Mouse (Mus musculus): ENCODE data around the gene Olfr958. TPM values are rescaled to one million over a fixed set of nuclear protein-coding genes. Genes with fewer than 3 reads are reported as not detected.

Olfr958 gene
- not detected in 2 replicates for polyA plus RNA-seq (2012; rRNA removed)

DNA sequence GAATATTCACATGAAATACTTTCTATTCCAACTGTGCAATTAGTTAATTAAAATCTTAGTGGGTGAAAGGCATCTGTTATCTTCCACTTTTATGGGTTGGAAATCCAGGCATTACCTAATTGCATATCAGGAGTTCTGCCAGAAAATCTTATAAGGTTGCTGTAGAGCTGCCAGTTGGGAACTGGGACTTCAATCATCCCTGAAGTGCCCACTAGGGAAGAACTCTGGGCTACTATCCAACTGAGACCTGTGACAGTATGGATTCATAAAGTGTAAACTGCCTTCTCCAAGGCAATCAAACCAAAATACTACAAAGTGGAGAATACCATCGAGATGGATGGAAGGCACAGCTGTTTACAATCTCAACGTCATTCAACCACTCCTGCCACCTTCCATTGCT lies at the start of gene Olfr958:
TSS of gene Olfr958 (minus strand) at position 109 of the 400 bp plus-strand sequence.
- DNase-seq (ENCODE audit: low read depth) = peak; percentile 90
- TF ChIP-seq POLR2A (IDR thresholded peaks at IDR 0.05; ENCODE audit: borderline replicate concordance, extremely low read depth, insufficient read depth, insufficient read length, poor library complexity, severe bottlenecking) (no peak), CTCF (IDR thresholded peaks at IDR 0.05; ENCODE audit: borderline replicate concordance, extremely low read depth, insufficient read depth, insufficient read length) (no peak)

DNA sequence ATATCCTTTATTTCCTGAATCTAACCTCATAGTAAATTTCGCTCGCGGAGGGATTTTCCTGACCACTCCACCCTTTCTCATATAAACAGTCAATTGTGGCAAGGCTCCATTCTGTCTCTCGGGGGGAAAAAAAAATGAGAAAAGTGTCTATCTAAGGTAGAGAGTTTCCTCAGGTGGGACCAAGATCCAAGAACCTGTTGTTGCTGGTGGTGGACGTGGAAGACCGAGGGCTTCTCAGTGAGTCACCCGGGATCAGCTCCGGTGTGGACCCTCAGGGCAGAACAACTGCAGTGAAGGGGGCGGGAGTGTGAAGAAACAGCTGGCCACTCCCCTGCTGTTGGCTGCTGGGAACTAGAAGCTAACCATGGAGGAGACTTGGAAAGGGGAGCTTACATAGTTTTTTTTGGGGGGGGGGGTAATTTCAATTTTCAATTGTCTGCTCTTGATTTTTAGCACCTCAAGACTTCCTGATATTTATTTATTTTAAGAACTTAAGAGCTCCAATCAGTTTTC lies 49.5 kb upstream of the Olfr958 start:
- TF ChIP-seq POLR2A (IDR thresholded peaks at IDR 0.05; ENCODE audit: borderline replicate concordance, extremely low read depth, insufficient read depth, insufficient read length, poor library complexity, severe bottlenecking) (no peak), CTCF (IDR thresholded peaks at IDR 0.05; ENCODE audit: borderline replicate concordance, extremely low read depth, insufficient read depth, insufficient read length) (no peak)
- DNase-seq (ENCODE audit: low read depth) = peak; percentile 60

DNA sequence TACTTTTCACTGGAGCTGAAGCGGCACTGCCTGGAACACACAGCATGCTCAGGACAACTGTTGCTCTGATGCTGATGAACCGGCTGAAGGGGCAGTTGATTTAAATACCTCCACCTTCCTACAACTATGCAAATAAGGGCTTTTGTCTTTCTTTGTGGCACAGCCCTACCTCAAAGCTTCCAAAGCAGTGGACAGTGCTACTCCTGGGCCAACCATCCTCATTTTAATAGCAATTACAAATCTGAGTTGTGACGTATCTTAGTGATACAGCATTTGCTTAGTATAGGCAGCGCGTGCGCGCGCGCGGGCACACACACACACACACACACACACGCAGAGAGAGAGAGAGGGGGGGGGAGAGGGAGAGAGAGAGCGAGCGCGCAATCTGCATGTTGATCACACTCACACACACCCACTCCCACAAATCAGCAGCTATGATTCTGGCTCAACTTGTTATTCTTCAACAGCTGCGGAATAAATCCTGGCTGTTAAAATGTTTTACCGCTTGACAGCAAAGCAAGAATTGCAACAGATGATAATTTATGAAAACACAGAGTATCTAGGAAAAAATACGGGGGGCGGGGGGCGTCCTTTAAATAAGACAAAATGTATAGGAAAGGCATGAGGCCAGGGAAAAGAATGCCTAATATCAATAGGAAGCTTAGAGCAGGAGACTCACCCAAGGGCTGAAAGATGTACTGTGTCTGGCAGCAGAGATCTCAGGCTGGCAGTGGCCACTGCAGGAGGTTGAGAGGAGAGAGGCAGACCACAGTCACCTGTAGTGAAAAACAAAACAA lies 48.9 kb upstream of the Olfr958 start:
- peak; percentile 90 for DNase-seq (ENCODE audit: low read depth)
- no peak for TF ChIP-seq CTCF (IDR thresholded peaks at IDR 0.05; ENCODE audit: borderline replicate concordance, extremely low read depth, insufficient read depth, insufficient read length)
- no peak for TF ChIP-seq POLR2A (IDR thresholded peaks at IDR 0.05; ENCODE audit: borderline replicate concordance, extremely low read depth, insufficient read depth, insufficient read length, poor library complexity, severe bottlenecking)

DNA sequence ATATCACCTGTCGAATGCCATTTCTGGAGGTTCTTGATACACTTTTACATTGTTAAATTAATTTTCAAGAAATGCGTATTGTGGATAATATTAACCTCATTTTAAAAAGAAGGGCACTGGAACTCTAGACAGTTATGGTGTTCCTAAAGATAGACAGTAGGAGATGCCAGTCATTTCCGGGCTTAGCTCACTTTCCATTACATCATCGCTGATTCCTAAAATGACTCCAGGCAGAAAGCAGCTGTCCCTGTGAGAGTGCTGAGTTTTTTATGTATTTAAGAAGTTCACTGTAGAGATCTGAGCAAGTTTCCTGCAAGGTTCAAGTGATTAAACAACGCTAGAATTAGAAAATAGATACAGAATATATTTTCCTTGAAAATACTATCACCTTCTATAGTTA lies 23.2 kb upstream of the Olfr958 start:
- no peak for DNase-seq (ENCODE audit: low read depth)
- no peak for TF ChIP-seq POLR2A (IDR thresholded peaks at IDR 0.05; ENCODE audit: borderline replicate concordance, extremely low read depth, insufficient read depth, insufficient read length, poor library complexity, severe bottlenecking)
- no peak for TF ChIP-seq CTCF (IDR thresholded peaks at IDR 0.05; ENCODE audit: borderline replicate concordance, extremely low read depth, insufficient read depth, insufficient read length)

DNA sequence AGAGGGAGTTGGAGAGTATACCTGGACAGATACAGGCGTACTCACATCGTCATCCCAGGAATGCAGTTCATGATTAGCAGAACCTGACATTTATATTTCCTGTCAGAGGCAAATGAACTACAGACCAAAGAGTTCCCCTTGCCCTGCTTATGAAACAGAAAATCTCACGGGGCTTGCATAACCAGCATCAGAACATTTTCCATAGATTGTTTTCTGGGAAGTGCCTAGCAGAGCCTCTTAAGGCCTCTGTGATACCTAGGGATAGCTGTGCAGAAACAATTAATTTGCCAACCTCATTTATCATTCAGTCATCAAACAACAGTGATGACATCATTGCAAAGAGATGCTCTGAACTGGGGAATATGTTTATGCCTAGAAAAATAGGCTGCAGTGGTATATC lies 21.6 kb upstream of the Olfr958 start, which contains the start of gene Olfr959:
TSS of gene Olfr959 (minus strand) at position 101 of the 400 bp plus-strand sequence.
- TF ChIP-seq CTCF (IDR thresholded peaks at IDR 0.05; ENCODE audit: borderline replicate concordance, extremely low read depth, insufficient read depth, insufficient read length) (no peak), POLR2A (IDR thresholded peaks at IDR 0.05; ENCODE audit: borderline replicate concordance, extremely low read depth, insufficient read depth, insufficient read length, poor library complexity, severe bottlenecking) (no peak)
- DNase-seq (ENCODE audit: low read depth) = no peak

DNA sequence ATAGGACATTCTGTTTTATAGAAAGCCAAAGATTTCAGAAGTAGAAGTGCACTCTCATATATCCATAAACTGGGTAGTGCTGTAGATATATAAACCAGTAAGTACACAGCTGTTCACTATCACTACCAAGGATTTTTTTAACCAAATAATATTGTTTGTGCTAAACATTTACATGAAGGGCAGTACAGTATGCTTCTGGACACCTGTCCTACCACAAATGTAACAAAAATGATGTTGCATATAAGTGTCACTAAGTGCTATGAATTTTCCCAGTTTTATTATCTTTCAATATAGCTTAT lies 4.4 kb upstream of the Olfr958 start:
- TF ChIP-seq CTCF (IDR thresholded peaks at IDR 0.05; ENCODE audit: borderline replicate concordance, extremely low read depth, insufficient read depth, insufficient read length) (no peak), POLR2A (IDR thresholded peaks at IDR 0.05; ENCODE audit: borderline replicate concordance, extremely low read depth, insufficient read depth, insufficient read length, poor library complexity, severe bottlenecking) (no peak)
- no peak for DNase-seq (ENCODE audit: low read depth)

DNA sequence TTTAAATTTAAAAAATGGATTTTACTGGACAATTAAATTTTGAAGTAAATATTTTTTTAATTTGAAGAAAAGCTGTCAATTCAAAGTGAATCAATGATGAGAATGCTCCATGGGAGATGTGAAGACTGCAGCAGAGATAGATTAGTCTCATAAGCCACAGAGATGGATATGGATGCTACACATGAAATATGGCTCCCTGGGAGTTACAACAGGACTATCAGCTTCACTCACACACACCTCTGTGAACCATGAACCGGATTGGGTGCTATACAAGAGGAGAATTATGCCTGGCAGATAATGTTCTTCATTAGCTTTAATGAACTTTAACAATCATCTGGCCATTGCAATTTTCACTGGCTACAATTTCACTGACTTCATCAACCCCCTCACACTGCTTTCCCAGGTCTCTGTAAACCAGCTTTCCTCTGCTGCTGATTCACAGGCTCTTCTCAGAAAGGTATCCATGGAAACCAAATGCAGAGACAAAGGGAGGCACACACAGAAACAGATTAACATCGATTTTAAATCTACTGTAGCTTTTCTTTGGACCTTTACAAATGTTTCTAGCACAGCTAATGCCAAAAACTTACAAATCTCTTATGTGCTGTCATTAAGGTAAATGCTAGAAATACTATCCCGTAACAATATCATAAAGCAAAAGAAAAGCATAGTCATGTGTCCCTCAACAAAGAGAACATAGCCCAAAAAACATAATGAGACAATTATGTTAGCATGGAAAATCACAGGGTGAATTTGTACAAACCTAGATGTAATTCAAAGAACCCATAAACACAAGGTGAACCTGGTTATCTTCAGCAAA lies 3.9 kb upstream of the Olfr958 start:
- peak; percentile 94 for DNase-seq (ENCODE audit: low read depth)
- TF ChIP-seq POLR2A (IDR thresholded peaks at IDR 0.05; ENCODE audit: borderline replicate concordance, extremely low read depth, insufficient read depth, insufficient read length, poor library complexity, severe bottlenecking) = no peak
- TF ChIP-seq CTCF (IDR thresholded peaks at IDR 0.05; ENCODE audit: borderline replicate concordance, extremely low read depth, insufficient read depth, insufficient read length) = no peak

DNA sequence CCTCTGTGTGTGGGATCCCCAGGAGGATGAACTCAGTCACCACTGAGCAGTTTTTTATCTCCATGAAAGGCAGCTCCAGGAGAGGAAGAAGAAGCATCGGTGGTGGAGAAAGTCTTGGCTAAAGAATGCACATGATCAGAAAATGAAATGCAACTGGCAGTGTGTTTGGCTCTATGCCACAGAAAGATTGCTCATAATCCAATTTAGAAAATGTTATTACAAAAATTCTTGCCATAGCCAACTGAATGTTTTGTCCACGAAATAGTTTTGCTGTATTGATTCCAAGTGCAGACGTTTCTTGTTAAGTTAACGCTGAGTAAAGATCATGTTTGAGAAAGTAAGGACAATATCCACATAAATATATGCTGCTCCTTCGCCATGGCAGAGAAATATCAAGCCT lies 3.0 kb downstream of the Olfr958 start:
- DNase-seq (ENCODE audit: low read depth) = peak; percentile 19
- no peak for TF ChIP-seq POLR2A (IDR thresholded peaks at IDR 0.05; ENCODE audit: borderline replicate concordance, extremely low read depth, insufficient read depth, insufficient read length, poor library complexity, severe bottlenecking)
- TF ChIP-seq CTCF (IDR thresholded peaks at IDR 0.05; ENCODE audit: borderline replicate concordance, extremely low read depth, insufficient read depth, insufficient read length) = no peak

DNA sequence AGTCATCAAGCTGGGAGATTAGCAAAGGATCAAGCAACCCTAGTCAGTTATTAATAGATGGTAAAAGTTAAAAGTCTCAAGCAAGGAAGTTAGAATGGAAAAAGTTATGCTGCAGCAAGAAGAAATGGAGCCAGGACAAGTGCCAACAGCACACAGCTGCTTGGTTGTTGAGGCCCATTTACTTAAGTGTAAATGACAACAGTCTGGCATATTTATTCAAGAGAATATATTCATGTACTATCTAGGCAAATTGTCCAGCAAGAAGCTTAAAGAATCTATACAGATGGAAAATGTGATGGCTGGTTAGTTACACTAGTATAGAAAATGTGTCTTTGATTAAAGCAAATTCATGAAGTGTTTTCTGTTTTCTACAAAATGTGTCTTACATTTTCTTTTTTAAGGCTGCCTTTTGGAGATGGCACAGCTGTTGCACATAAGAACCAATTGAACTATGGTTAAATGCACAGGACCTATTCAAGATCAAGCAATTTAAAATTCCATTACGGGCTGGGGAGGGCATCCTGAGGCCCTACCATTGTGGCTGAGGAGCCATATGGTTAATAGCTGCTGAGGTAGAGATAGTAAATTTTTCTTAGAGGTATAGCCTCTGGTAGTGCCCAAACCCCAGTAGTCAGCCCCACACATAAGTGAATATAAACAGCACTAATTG lies 30.1 kb downstream of the Olfr958 start:
- DNase-seq (ENCODE audit: low read depth) = peak; percentile 11
- TF ChIP-seq CTCF (IDR thresholded peaks at IDR 0.05; ENCODE audit: borderline replicate concordance, extremely low read depth, insufficient read depth, insufficient read length) (no peak), POLR2A (IDR thresholded peaks at IDR 0.05; ENCODE audit: borderline replicate concordance, extremely low read depth, insufficient read depth, insufficient read length, poor library complexity, severe bottlenecking) (no peak)

DNA sequence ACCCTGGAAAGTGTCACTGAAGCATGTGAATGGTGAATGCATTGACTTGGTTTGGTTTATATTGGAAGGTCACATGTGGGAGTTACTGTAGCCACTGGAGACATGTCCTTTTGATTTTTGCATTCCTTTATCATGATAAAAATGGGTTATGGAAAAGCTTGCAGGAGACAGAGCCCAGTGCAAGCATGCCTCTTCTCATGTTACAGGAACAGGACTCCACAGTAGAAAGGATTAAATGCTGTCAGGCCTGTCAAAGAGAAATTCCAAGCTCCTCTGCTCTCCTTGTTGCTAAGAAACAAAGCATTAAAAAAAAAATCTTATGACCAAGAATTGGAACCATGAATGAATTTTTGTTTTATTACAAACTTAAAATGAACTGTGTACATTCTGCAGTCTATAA lies 35.3 kb downstream of the Olfr958 start:
- TF ChIP-seq POLR2A (IDR thresholded peaks at IDR 0.05; ENCODE audit: borderline replicate concordance, extremely low read depth, insufficient read depth, insufficient read length, poor library complexity, severe bottlenecking) (no peak), CTCF (IDR thresholded peaks at IDR 0.05; ENCODE audit: borderline replicate concordance, extremely low read depth, insufficient read depth, insufficient read length) (no peak)
- DNase-seq (ENCODE audit: low read depth) = no peak

DNA sequence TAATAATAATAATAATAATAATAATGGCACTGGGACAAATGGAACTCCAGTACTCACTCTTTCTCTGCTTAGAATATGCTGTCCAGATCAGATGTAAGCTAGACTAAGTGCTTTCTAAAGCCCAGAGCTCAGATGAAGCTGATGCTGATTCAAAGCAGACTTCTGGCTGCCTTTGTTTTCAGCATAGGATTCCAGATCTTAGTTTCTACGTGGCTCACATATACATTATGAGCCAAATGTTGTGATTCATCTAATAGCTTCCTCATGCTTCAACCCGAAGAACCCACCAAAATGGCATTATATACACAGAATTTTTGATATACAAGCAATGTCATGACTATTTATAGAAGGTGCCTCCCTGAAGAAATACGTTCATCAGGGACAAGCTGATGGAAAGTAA lies 38.3 kb downstream of the Olfr958 start, which contains the start of gene Olfr957:
TSS of gene Olfr957 (minus strand) at position 279 of the 400 bp plus-strand sequence.
- no peak for TF ChIP-seq POLR2A (IDR thresholded peaks at IDR 0.05; ENCODE audit: borderline replicate concordance, extremely low read depth, insufficient read depth, insufficient read length, poor library complexity, severe bottlenecking)
- TF ChIP-seq CTCF (IDR thresholded peaks at IDR 0.05; ENCODE audit: borderline replicate concordance, extremely low read depth, insufficient read depth, insufficient read length) = no peak
- no peak for DNase-seq (ENCODE audit: low read depth)

Data from brain, embryonic 14.5 days (tissue).